Mouse (Mus musculus) thymus, adult 2 months (tissue): ENCODE results near the gene Trpm8.

Experiments
- CTCF ChIP-seq: fragments of 200-500 bp; IDR thresholded peaks from 2 replicates; pipeline ENCODE4 v1.5.1; 2012; ENCODE audit warnings: mild to moderate bottlenecking, control low read depth, low read length, moderate library complexity, borderline replicate concordance; ENCODE audit not compliant: control insufficient read depth, poor library complexity, insufficient read depth; ENCODE audit errors: extremely low read depth
- POLR2A ChIP-seq: fragments of 200-500 bp; IDR thresholded peaks from 2 replicates; pipeline ENCODE4 v1.6.1; 2012; ENCODE audit warnings: mild to moderate bottlenecking, low read length, control low read depth, moderate library complexity; ENCODE audit not compliant: control insufficient read depth, poor library complexity, insufficient read depth; ENCODE audit errors: extremely low read depth

DNA sequence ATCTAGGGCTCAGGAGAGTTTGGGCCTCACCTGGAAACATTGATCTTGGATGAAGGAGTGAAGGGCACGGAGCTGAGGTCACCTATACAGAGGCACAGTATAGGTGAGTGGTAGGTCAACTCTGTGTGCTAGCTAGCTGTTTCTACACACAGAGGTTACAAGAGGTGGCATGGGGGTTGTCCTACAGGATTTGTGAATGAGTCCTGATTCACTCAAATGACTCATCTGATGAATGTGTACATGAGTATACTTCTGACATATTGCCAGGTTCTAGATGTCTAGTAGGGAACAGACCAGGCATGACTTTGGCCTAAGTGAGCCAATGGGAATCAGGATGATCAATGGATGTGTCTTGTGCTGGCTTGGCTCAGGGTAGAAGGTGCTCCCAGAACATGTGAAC lies 39.8 kb downstream of the Trpm8 start:
- TF ChIP-seq POLR2A, result no peak
- no peak for TF ChIP-seq CTCF
